Mouse (Mus musculus) stomach, postnatal 0 days (tissue): ENCODE data around the gene Ric8b.

Source experiments
- CTCF ChIP-seq: IDR thresholded peaks from 2 replicates; pipeline ENCODE4 v1.5.1; 2016; ENCODE audit warnings: antibody characterized with exemption, low read depth, mild to moderate bottlenecking, moderate library complexity
- EP300 ChIP-seq: optimal IDR thresholded peaks from 2 replicates; pipeline ENCODE3; 2016; ENCODE audit warnings: antibody characterized with exemption

GRCm38 (mm10) chr10:85006573-85007310 is 89.3 kb downstream of the Ric8b start:
- TF ChIP-seq CTCF (no peak), EP300 (no peak)
